Mouse (Mus musculus) G1E (cell line): ENCODE measurements around the gene Uox. TPM values are rescaled to one million over a fixed set of nuclear protein-coding genes. Genes with fewer than 3 reads are reported as not detected.

Experiments used
- ATAC-seq: 2 replicates; pipeline ENCODE4 v1.8.0; 2016; ENCODE audit warnings: mild to moderate bottlenecking; ENCODE audit not compliant: insufficient number of reproducible peaks, poor library complexity, low FRiP score, severe bottlenecking; ENCODE audit errors: extremely low read depth
- DNase-seq: peaks from one replicate; pipeline ENCODE4 v3.0.0; 2012; ENCODE audit warnings: low spot score
- H3K27me3 ChIP-seq: 2 replicates; pipeline ENCODE4 v1.6.1; 2012; ENCODE audit warnings: mild to moderate bottlenecking, low read length, inconsistent platforms; ENCODE audit not compliant: insufficient read depth
- H3K36me3 ChIP-seq: replicated peaks from 2 replicates; pipeline ENCODE3; 2012; ENCODE audit warnings: mild to moderate bottlenecking, inconsistent platforms
- H3K4me1 ChIP-seq: 2 replicates; pipeline ENCODE4 v1.6.1; 2012; ENCODE audit warnings: low read depth, low read length, inconsistent platforms, mixed read lengths; ENCODE audit not compliant: insufficient read depth
- H3K4me3 ChIP-seq: 2 replicates; pipeline ENCODE4 v1.5.1; 2012; ENCODE audit warnings: low read depth, mild to moderate bottlenecking, inconsistent platforms, low read length, moderate library complexity, mixed read lengths
- H3K9me3 ChIP-seq: replicated peaks from 2 replicates; pipeline ENCODE4 v1.6.1; 2012; ENCODE audit warnings: inconsistent platforms
- CTCF ChIP-seq: IDR thresholded peaks from 2 replicates; pipeline ENCODE4 v1.5.1; 2012; ENCODE audit warnings: low read depth, low read length, inconsistent platforms, mixed read lengths
- GATA1 ChIP-seq: IDR thresholded peaks from 2 replicates; pipeline ENCODE4 v1.6.1; 2012; ENCODE audit warnings: borderline replicate concordance, low read length, inconsistent platforms, mixed read lengths
- GATA2 ChIP-seq: IDR thresholded peaks from 2 replicates; pipeline ENCODE4 v1.6.1; 2012; ENCODE audit warnings: low read depth, low read length, inconsistent platforms, borderline replicate concordance
- POLR2AphosphoS5 ChIP-seq: IDR thresholded peaks from 2 replicates; pipeline ENCODE4 v1.6.1; 2012; ENCODE audit warnings: low read depth, low read length, inconsistent platforms; ENCODE audit not compliant: insufficient replicate concordance
- TAL1 ChIP-seq: conservative IDR thresholded peaks from 2 replicates; pipeline ENCODE4 v1.6.1; 2012; ENCODE audit warnings: low read depth, low read length, inconsistent platforms, mixed read lengths
- polyA plus RNA-seq: library from polyadenylated mRNA; stranded (reverse); fragments of >175 nt; gene quantifications from 2 replicates; pipeline ENCODE4 v1.2.3, GENCODE M21; 2012
- total RNA-seq, 2 experiments: library from RNA; stranded (forward) in 1 of 2; stranded (reverse) in 1 of 2; fragments of 200-1000 nt in 1 of 2; fragments of >200 nt in 1 of 2; fragmentation: Nextera tagmentation in 1 of 2; gene quantifications; 2 replicates each; pipeline ENCODE4 v1.2.3; 2014 to 2017

Uox gene
- total and polyA plus RNA-seq, 3 experiments = 0.22 TPM; not detected in 2

DNA sequence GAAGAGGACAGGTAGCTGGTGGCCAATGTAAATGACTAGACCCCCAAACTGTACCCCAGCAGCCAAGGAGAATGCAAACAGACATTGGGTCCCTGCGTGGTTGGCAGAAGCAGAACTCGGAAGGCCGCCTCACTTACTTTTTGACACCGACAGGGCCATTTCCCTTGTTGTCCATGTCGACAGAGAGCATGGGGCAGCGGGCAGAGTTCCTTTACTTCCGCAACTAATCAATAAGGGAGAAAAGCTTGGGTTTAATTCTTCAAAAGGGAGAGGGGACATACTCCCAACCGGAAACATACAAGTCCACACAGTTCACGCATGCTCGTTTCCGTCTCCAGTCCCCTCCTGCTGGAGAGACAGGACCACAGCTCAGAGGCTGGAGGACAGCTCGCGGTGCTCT, 110.4 kb downstream of the Uox start:
- Histone ChIP-seq H3K36me3 (peaks cover 13% of the 10 kb centered on the region), H3K9me3 (0 out of 2 replicates have a peak, but pooled peaks cover 3% of the 10 kb centered on the region), H3K4me1 (peaks cover 39% of the 10 kb centered on the region), H3K4me3 (no peak overlapping the region), H3K27me3 (no peaks in the 10 kb centered on the region)
- DNase-seq (no peak), ATAC-seq (no peak)
- TF ChIP-seq GATA1 = no peak

DNA sequence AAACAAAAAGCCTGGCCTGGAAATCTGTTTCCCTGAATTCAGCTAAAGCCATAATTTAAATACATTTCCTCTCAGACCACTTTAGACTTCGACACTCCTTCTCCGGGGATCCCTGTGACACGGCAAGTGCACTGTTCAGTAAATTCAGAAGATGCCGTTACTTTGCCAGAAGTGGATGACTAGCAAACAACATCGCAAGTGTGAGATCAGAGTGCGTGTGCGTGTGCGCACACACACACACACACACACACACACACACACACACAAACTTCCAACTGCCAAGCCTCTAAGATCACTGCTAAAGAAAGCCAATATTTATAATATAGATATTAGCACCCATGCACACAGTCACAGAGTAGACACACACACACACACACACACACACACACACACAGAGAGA, 111.5 kb downstream of the Uox start:
- DNase-seq = no peak
- H3K4me1 ChIP-seq = peaks cover 48% of the 10 kb centered on the region
- H3K27me3 ChIP-seq = no peaks in the 10 kb centered on the region
- peaks cover 11% of the 10 kb centered on the region for H3K36me3 ChIP-seq
- TF ChIP-seq POLR2AphosphoS5 = no peak
- TF ChIP-seq GATA1 = no peak
- TF ChIP-seq CTCF = no peak
- no peak for TF ChIP-seq GATA2
- no peak for TF ChIP-seq TAL1
- no peak overlapping the region for H3K4me3 ChIP-seq
- H3K9me3 ChIP-seq = 0 out of 2 replicates have a peak, but pooled peaks cover 3% of the 10 kb centered on the region
- ATAC-seq = no peak

Other genes starting within 250 kb of the Uox start
- 64.0 and 74.2 TPM in 2 replicates for gene Ssx2ip, start 165.8 kb upstream of the Uox start, total RNA-seq (2014; fragmentation: Nextera tagmentation)
- gene Ssx2ip, start 165.8 kb upstream of the Uox start, total RNA-seq (2017) = 53.4 and 58.6 TPM in 2 replicates
- 12.8 and 13.7 TPM in 2 replicates for gene Ssx2ip, start 165.8 kb upstream of the Uox start, polyA plus RNA-seq
- gene Ctbs, start 120.6 kb upstream of the Uox start, total RNA-seq (2014; fragmentation: Nextera tagmentation) = 27.6 and 40.9 TPM in 2 replicates
- 14.7 and 16.7 TPM in 2 replicates for gene Ctbs, start 120.6 kb upstream of the Uox start, total RNA-seq (2017)
- gene Ctbs, start 120.6 kb upstream of the Uox start, polyA plus RNA-seq = 20.5 and 27.5 TPM in 2 replicates
- gene Spata1, start 70.7 kb upstream of the Uox start, total RNA-seq (2014; fragmentation: Nextera tagmentation) = 14.9 and 19.7 TPM in 2 replicates
- gene Spata1, start 70.7 kb upstream of the Uox start, total RNA-seq (2017) = 11.6 and 20.4 TPM in 2 replicates
- gene Spata1, start 70.7 kb upstream of the Uox start, polyA plus RNA-seq = 1.3 and 1.6 TPM in 2 replicates
- gene Gng5, start 70.6 kb upstream of the Uox start, total RNA-seq (2014; fragmentation: Nextera tagmentation) = 287 and 297 TPM in 2 replicates
- 299 and 354 TPM in 2 replicates for gene Gng5, start 70.6 kb upstream of the Uox start, total RNA-seq (2017)
- 191 and 352 TPM in 2 replicates for gene Gng5, start 70.6 kb upstream of the Uox start, polyA plus RNA-seq
- gene Rpf1, start 49.0 kb upstream of the Uox start, total RNA-seq (2014; fragmentation: Nextera tagmentation) = 95.6 and 103 TPM in 2 replicates
- gene Rpf1, start 49.0 kb upstream of the Uox start, total RNA-seq (2017) = 99.9 and 111 TPM in 2 replicates
- gene Rpf1, start 49.0 kb upstream of the Uox start, polyA plus RNA-seq = 26.9 and 27.2 TPM in 2 replicates
- not detected in 2 replicates for gene Dnase2b, start 45.2 kb downstream of the Uox start, total RNA-seq (2014; fragmentation: Nextera tagmentation)
- 1.4 and 1.6 TPM in 2 replicates for gene Dnase2b, start 45.2 kb downstream of the Uox start, total RNA-seq (2017)
- gene Dnase2b, start 45.2 kb downstream of the Uox start, polyA plus RNA-seq = not detected in 2 replicates
- gene 4930503B20Rik, start 80.9 kb downstream of the Uox start, total RNA-seq (2014; fragmentation: Nextera tagmentation) = not detected in 2 replicates
- 0.44 and 0.52 TPM in 2 replicates for gene 4930503B20Rik, start 80.9 kb downstream of the Uox start, total RNA-seq (2017)
- gene 4930503B20Rik, start 80.9 kb downstream of the Uox start, polyA plus RNA-seq = not detected in 2 replicates
- gene Samd13, start 115.2 kb downstream of the Uox start, total RNA-seq (2014; fragmentation: Nextera tagmentation) = not detected in 2 replicates
- 1.8 and 2.1 TPM in 2 replicates for gene Samd13, start 115.2 kb downstream of the Uox start, total RNA-seq (2017)
- gene Samd13, start 115.2 kb downstream of the Uox start, polyA plus RNA-seq = 0.09 and 0.10 TPM in 2 replicates
- gene Prkacb, start 242.6 kb downstream of the Uox start, total RNA-seq (2014; fragmentation: Nextera tagmentation) = 91.3 and 102 TPM in 2 replicates
- gene Prkacb, start 242.6 kb downstream of the Uox start, total RNA-seq (2017) = 146 and 165 TPM in 2 replicates
- 12.0 and 13.5 TPM in 2 replicates for gene Prkacb, start 242.6 kb downstream of the Uox start, polyA plus RNA-seq